Mouse (Mus musculus) forebrain, embryonic 16.5 days (tissue): Measurements from ENCODE around the gene Lrp11. TPM values are rescaled to one million over a fixed set of nuclear protein-coding genes. Genes with fewer than 3 reads are reported as not detected.
A peak's percentile ranks its signal among the peaks of the same experiment; 100 is the strongest.

Source experiments
- ATAC-seq: fragments of 200-750 bp; cut with Nextera tagmentation; 2 replicates; pipeline ENCODE4 v1.8.0; 2017; ENCODE audit warnings: mild to moderate bottlenecking, moderate library complexity
- H3K27ac ChIP-seq: fragments of 300-500 bp; sonication (generic); 2 replicates; pipeline ENCODE4 v1.5.1; 2014; ENCODE audit warnings: low read length, control low read depth
- H3K27me3 ChIP-seq: fragments of 300-500 bp; sonication (generic); replicated peaks from 2 replicates; pipeline ENCODE4 v1.6.1; 2014; ENCODE audit warnings: low read length; ENCODE audit not compliant: control insufficient read depth, insufficient read depth
- H3K36me3 ChIP-seq: fragments of 300-500 bp; sonication (generic); 2 replicates; pipeline ENCODE4 v1.6.1; 2014; ENCODE audit not compliant: control insufficient read depth, insufficient read depth
- H3K4me1 ChIP-seq: fragments of 300-500 bp; sonication (generic); replicated peaks from 2 replicates; pipeline ENCODE4 v1.6.1; 2014; ENCODE audit warnings: low read length; ENCODE audit not compliant: control insufficient read depth, insufficient read depth
- H3K4me2 ChIP-seq: fragments of 300-500 bp; sonication (generic); 2 replicates; pipeline ENCODE4 v1.6.1; 2014; ENCODE audit warnings: mild to moderate bottlenecking, low read length, control low read depth
- H3K4me3 ChIP-seq: fragments of 300-500 bp; sonication (generic); replicated peaks from 2 replicates; pipeline ENCODE4 v1.5.1; 2014; ENCODE audit warnings: mild to moderate bottlenecking, low read length, control low read depth
- H3K9ac ChIP-seq: fragments of 300-500 bp; sonication (generic); replicated peaks from 2 replicates; pipeline ENCODE4 v1.6.1; 2014; ENCODE audit warnings: low read depth, low read length, control low read depth
- H3K9me3 ChIP-seq: fragments of 300-500 bp; sonication (generic); 2 replicates; pipeline ENCODE4 v1.6.1; 2016; ENCODE audit warnings: low read length; ENCODE audit not compliant: control insufficient read depth
- WGBS: fragments of 180-500 bp; shearing (Covaris S2); extraction: QIAGEN DNeasy Blood & Tissue Kit; methylation state at CpG from one replicate; pipeline ENCODE4 v1.1.7; 2014; 5-methylcytosine and 5-hydroxymethylcytosine counted together
- polyA plus RNA-seq: library from polyadenylated mRNA; unstranded; fragments of >200 nt; fragmentation: Nextera tagmentation; extraction: Ambion mirVana; gene quantifications from 2 replicates; pipeline ENCODE4 v1.2.1, GENCODE M21; 2015

Gene Lrp11
- polyA plus RNA-seq, 1 experiment from 2014 or later: 38.6 TPM

- no peak overlapping the region for H3K27ac ChIP-seq
- no peaks in the 10 kb centered on the region for H3K27me3 ChIP-seq
- WGBS: 72% methylated on average over 2 of the region's 2 CpGs
- no peak overlapping the region for H3K4me2 ChIP-seq
- ATAC-seq: no peak
- peaks cover 31% of the 10 kb centered on the region for H3K36me3 ChIP-seq
- H3K9me3 ChIP-seq: no peaks in the 10 kb centered on the region
- H3K4me1 ChIP-seq: no peaks in the 10 kb centered on the region
- no peak overlapping the region for H3K4me3 ChIP-seq
- H3K9ac ChIP-seq: no peak overlapping the region
Observed at GRCm38 (mm10) chr10:7645911-7646310, 56.3 kb downstream of the Lrp11 start.

GRCm38 (mm10) chr10:7649059-7649458 lies 59.5 kb downstream of the Lrp11 start:
- ATAC-seq: no peak
- Histone ChIP-seq H3K9ac (no peak overlapping the region), H3K4me2 (no peak overlapping the region), H3K4me1 (no peaks in the 10 kb centered on the region), H3K9me3 (no peaks in the 10 kb centered on the region), H3K4me3 (no peak overlapping the region), H3K36me3 (peaks cover 26% of the 10 kb centered on the region), H3K27me3 (no peaks in the 10 kb centered on the region), H3K27ac (no peak overlapping the region)
- WGBS: 92% methylated on average over 4 of the region's 4 CpGs

- H3K9me3 ChIP-seq: no peaks in the 10 kb centered on the region
- ATAC-seq: no peak
- peaks cover 20% of the 10 kb centered on the region for H3K36me3 ChIP-seq
- 99% methylated on average over 2 of the region's 2 CpGs for WGBS
- H3K9ac ChIP-seq: no peak overlapping the region
- no peaks in the 10 kb centered on the region for H3K4me1 ChIP-seq
- no peak overlapping the region for H3K27ac ChIP-seq
- H3K4me3 ChIP-seq: no peak overlapping the region
- no peak overlapping the region for H3K4me2 ChIP-seq
- H3K27me3 ChIP-seq: no peaks in the 10 kb centered on the region
Observed at GRCm38 (mm10) chr10:7651057-7651456, 61.5 kb downstream of the Lrp11 start.

GRCm38 (mm10) chr10:7662471-7663141 lies 73.0 kb downstream of the Lrp11 start:
- H3K27me3 ChIP-seq: no peaks in the 10 kb centered on the region
- ATAC-seq: peak; percentile 75
- peak overlapping the region; percentile 90 for H3K4me2 ChIP-seq
- no peaks in the 10 kb centered on the region for H3K36me3 ChIP-seq
- H3K9ac ChIP-seq: peak overlapping the region; percentile 82
- peaks cover 13% of the 10 kb centered on the region for H3K4me1 ChIP-seq
- under 1% methylated on average over 43 of the region's 44 CpGs for WGBS
- peak overlapping the region; percentile 98 for H3K4me3 ChIP-seq
- no peaks in the 10 kb centered on the region for H3K9me3 ChIP-seq
- H3K27ac ChIP-seq: peak overlapping the region; percentile 88

GRCm38 (mm10) chr10:7663159-7664026 lies 73.8 kb downstream of the Lrp11 start:
- Histone ChIP-seq H3K36me3 (no peaks in the 10 kb centered on the region), H3K27me3 (no peaks in the 10 kb centered on the region), H3K4me3 (peak overlapping the region; percentile 98), H3K9ac (peak overlapping the region; percentile 82), H3K4me1 (peaks cover 20% of the 10 kb centered on the region), H3K4me2 (peak overlapping the region; percentile 90), H3K27ac (peak overlapping the region; percentile 88), H3K9me3 (no peaks in the 10 kb centered on the region)
- under 1% methylated on average over 63 of the region's 64 CpGs for WGBS
- ATAC-seq: peak; percentile 92

- H3K4me1 ChIP-seq: peaks cover 22% of the 10 kb centered on the region
- H3K9me3 ChIP-seq: no peaks in the 10 kb centered on the region
- peak overlapping the region; percentile 90 for H3K4me2 ChIP-seq
- no peak for ATAC-seq
- H3K27ac ChIP-seq: no peak overlapping the region; the same call in 1 of the 2 replicates
- peak overlapping the region; percentile 98 for H3K4me3 ChIP-seq
- no peaks in the 10 kb centered on the region for H3K36me3 ChIP-seq
- H3K27me3 ChIP-seq: no peaks in the 10 kb centered on the region
- peak overlapping the region; percentile 82 for H3K9ac ChIP-seq
- 73% methylated on average over 6 of the region's 6 CpGs for WGBS
Observed at GRCm38 (mm10) chr10:7664027-7664526, 74.5 kb downstream of the Lrp11 start.

GRCm38 (mm10) chr10:7664889-7665288 lies 75.3 kb downstream of the Lrp11 start:
- Histone ChIP-seq H3K36me3 (no peaks in the 10 kb centered on the region), H3K4me3 (no peak overlapping the region), H3K4me1 (peaks cover 22% of the 10 kb centered on the region), H3K9me3 (no peaks in the 10 kb centered on the region), H3K9ac (no peak overlapping the region), H3K4me2 (no peak overlapping the region), H3K27ac (no peak overlapping the region), H3K27me3 (no peaks in the 10 kb centered on the region)
- 88% methylated on average over 1 of the region's 1 CpGs for WGBS
- ATAC-seq: no peak

- H3K4me3 ChIP-seq: peak within 1 kb of the TSS; percentile 93
- peak within 1 kb of the TSS; percentile 93 for H3K4me2 ChIP-seq
- H3K36me3 ChIP-seq: 0 out of 2 replicates have a peak, but pooled peaks cover 2% of the 10 kb centered on the region
- WGBS: 0% methylated on average over 24 of the region's 24 CpGs
- ATAC-seq: peak; percentile 87
- peak within 1 kb of the TSS; percentile 63 for H3K9ac ChIP-seq
- peak within 1 kb of the TSS; percentile 77 for H3K27ac ChIP-seq
- peaks cover 15% of the 10 kb centered on the region for H3K4me1 ChIP-seq
- H3K27me3 ChIP-seq: no peaks in the 10 kb centered on the region
- no peaks in the 10 kb centered on the region for H3K9me3 ChIP-seq
Observed at GRCm38 (mm10) chr10:7667342-7667802, 77.8 kb downstream of the Lrp11 start, which contains the start of gene Nup43. Gene Nup43, plus strand, starts transcription at chr10:7667503.

GRCm38 (mm10) chr10:7673673-7674072 lies 84.1 kb downstream of the Lrp11 start:
- 73% methylated on average over 1 of the region's 1 CpGs for WGBS
- ATAC-seq: no peak
- H3K36me3 ChIP-seq: peaks cover 18% of the 10 kb centered on the region

More at GRCm38 (mm10) chr10:7673673-7674072, 84.1 kb downstream of the Lrp11 start:
- H3K9ac ChIP-seq: no peak overlapping the region
- no peak overlapping the region for H3K4me3 ChIP-seq
- H3K4me2 ChIP-seq: no peak overlapping the region
- H3K27ac ChIP-seq: no peak overlapping the region
- H3K27me3 ChIP-seq: no peaks in the 10 kb centered on the region
- H3K4me1 ChIP-seq: peaks cover 5% of the 10 kb centered on the region; the same call in 1 of the 2 replicates
- H3K9me3 ChIP-seq: no peaks in the 10 kb centered on the region
